Mouse (Mus musculus) effector memory CD4-positive, alpha-beta T cell, adult 5 months (primary cell): ENCODE data around the gene Zbtb8a. TPM values are rescaled to one million over a fixed set of nuclear protein-coding genes. Genes with fewer than 3 reads are reported as not detected.

ENCODE experiments used
- polyA plus RNA-seq: library from polyadenylated mRNA; unstranded; fragments of 100-300 nt; shearing (Covaris generic); gene quantifications from one replicate; pipeline ENCODE4 v1.2.1, GENCODE M21; 2017

The Zbtb8a gene
- polyA plus RNA-seq: 3.1 TPM

GRCm38 (mm10) chr4:129377601-129378390, at the start of gene Zbtb8a:
TSS of gene Zbtb8a (minus strand) at chr4:129378116.

DNA sequence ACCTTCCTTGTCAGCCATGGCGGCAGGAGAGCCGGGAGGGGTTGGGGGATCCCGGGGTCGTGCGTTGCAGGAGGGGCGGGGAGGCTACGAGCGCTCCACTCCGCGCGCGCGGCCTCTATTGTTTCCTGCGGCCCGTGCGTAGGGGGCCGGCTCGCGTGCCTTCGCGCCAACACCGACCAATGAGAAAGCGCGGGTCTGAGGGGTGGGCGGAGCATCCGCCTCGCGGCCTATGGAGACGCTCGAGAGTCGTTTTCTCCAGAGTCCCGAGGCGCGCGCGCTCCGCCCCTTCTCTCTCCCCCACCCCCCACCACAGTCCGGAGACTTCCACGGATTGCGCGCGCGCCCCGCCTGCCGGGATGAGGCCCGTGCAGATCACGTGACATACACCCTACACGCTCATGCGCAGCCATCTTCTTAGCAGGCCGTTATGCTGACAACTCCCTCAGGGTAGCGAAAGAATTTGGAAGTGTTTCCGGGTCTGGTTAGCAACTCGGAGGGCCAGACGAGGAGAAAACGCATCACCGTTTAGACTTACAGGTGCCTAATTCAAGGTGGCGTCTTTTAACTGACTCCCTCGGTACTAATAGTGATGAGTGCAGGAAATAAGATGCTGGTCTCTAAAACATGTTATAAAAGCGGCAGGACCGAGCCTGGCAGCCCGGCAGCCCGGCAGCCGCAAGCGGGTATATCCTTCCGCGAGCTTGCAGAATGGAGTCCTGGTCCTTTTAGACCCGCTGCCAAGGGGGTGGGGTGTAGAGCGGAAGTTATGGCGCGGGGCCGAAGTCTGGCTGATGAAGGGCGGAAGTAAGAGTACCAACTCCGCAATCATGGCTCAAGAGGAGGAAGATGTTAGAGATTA, 42.5 kb downstream of the Zbtb8a start, which contains the start of the genes Rbbp4 and Zbtb8os:
Rbbp4 (minus strand) TSS at position 155 of the 859 bp plus-strand sequence.
Zbtb8os (plus strand) TSS at position 480 of the 859 bp plus-strand sequence.

Other genes starting within 250 kb of the Zbtb8a start
- 0.14 TPM for gene Fndc5, start 241.1 kb downstream of the Zbtb8a start, polyA plus RNA-seq
- gene S100pbp, start 188.4 kb downstream of the Zbtb8a start, polyA plus RNA-seq: 19.6 TPM
- 30.7 TPM for gene Yars, start 188.4 kb downstream of the Zbtb8a start, polyA plus RNA-seq
- gene C77080, start 116.7 kb downstream of the Zbtb8a start, polyA plus RNA-seq: 0.29 TPM
- 0.16 TPM for gene Sync, start 90.5 kb downstream of the Zbtb8a start, polyA plus RNA-seq
- 265 TPM for gene Rbbp4, start 42.7 kb downstream of the Zbtb8a start, polyA plus RNA-seq
- 37.8 TPM for gene Zbtb8os, start 42.4 kb downstream of the Zbtb8a start, polyA plus RNA-seq
- not detected for gene Zbtb8b, start 62.7 kb upstream of the Zbtb8a start, polyA plus RNA-seq
- gene Bsdc1, start 83.5 kb upstream of the Zbtb8a start, polyA plus RNA-seq: 77.9 TPM
- not detected for gene Tssk3, start 112.9 kb upstream of the Zbtb8a start, polyA plus RNA-seq
- not detected for gene Fam229a, start 113.1 kb upstream of the Zbtb8a start, polyA plus RNA-seq
- 56.0 TPM for gene Marcksl1, start 135.5 kb upstream of the Zbtb8a start, polyA plus RNA-seq
- 158 TPM for gene Hdac1, start 164.6 kb upstream of the Zbtb8a start, polyA plus RNA-seq
- gene Lck, start 195.5 kb upstream of the Zbtb8a start, polyA plus RNA-seq: 1,252 TPM
- not detected for gene Fam167b, start 200.4 kb upstream of the Zbtb8a start, polyA plus RNA-seq
- 172 TPM for gene Eif3i, start 222.5 kb upstream of the Zbtb8a start, polyA plus RNA-seq
- gene Tmem234, start 222.6 kb upstream of the Zbtb8a start, polyA plus RNA-seq: 166 TPM
- 3.4 TPM for gene Dcdc2b, start 236.1 kb upstream of the Zbtb8a start, polyA plus RNA-seq
- gene Iqcc, start 241.0 kb upstream of the Zbtb8a start, polyA plus RNA-seq: 15.5 TPM
- gene Ccdc28b, start 245.8 kb upstream of the Zbtb8a start, polyA plus RNA-seq: 24.3 TPM